Comparison of ENCODE assay signal across 16 mouse cellular contexts in the genomic region with DNA sequence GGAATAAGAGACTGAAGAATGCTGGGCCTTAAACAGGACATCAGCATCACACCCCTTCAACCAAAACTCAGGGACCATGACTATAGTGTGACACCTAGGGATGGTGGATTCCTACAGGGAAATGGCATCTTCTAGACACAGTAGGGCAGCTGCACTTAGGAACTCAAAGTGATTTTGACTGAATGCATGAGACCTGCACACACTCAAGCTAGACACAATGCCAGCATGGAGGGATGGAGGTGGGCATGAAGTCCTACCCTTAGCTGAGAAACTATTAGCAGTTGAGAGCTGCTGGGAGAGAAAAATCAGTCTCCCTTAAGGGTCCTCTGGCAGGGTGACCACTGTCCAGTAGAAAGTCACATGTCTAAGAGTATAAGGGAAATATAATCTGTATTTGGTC.
"Had no signal": no experiment of that assay in that cellular context is flagged by ENCODE, and none has a peak within 500 bp of the region (broad histone marks: within the 10 kb centered on the region; RNA-seq: fewer than 3 reads in every experiment).

No protein-coding gene starts in this region.

- H3K9me3 ChIP-seq: neural tube, embryonic 13.5 days; neural tube, embryonic 15.5 days; stomach, embryonic 15.5 days had no signal

- H3K4me1 ChIP-seq: neural tube, embryonic 15.5 days had no signal

- H3K27ac ChIP-seq: neural tube, embryonic 13.5 days; neural tube, embryonic 15.5 days; stomach, embryonic 15.5 days; stomach, postnatal 0 days had no signal

- H3K4me3 ChIP-seq: neural tube, embryonic 13.5 days; neural tube, embryonic 15.5 days; stomach, embryonic 15.5 days had no signal

- H3K4me2 ChIP-seq: neural tube, embryonic 13.5 days; neural tube, embryonic 15.5 days; stomach, embryonic 15.5 days had no signal

- H3K36me3 ChIP-seq: neural tube, embryonic 13.5 days; neural tube, embryonic 15.5 days; stomach, embryonic 15.5 days had no signal

- H3K27me3 ChIP-seq: neural tube, embryonic 13.5 days; neural tube, embryonic 15.5 days; stomach, embryonic 15.5 days had no signal

- DNase-seq: retina, postnatal 1 day; right cerebral cortex, adult 18-20 months; right cerebral cortex, postnatal 14 days; right cerebral cortex, postnatal 25 days; right cerebral cortex, postnatal 4 days; spleen, adult 18-20 months; thymus, adult 18-20 months; thymus, adult 2 months; thymus, postnatal 14 days; thymus, postnatal 25 days; thymus, postnatal 36 days; thymus, postnatal 4 days had no signal

- H3K9ac ChIP-seq: neural tube, embryonic 13.5 days; neural tube, embryonic 15.5 days; stomach, embryonic 15.5 days had no signal
